Mouse (Mus musculus) hindlimb bud, embryonic 11.5 days (tissue): ENCODE data around the gene Klhdc8b.

ENCODE experiments used
- DNase-seq: peaks from one replicate; pipeline ENCODE4 v3.0.0-alpha.2; 2012; ENCODE audit warnings: low read depth, low spot score; ENCODE audit errors: extremely low spot score

Klhdc8b gene

DNA sequence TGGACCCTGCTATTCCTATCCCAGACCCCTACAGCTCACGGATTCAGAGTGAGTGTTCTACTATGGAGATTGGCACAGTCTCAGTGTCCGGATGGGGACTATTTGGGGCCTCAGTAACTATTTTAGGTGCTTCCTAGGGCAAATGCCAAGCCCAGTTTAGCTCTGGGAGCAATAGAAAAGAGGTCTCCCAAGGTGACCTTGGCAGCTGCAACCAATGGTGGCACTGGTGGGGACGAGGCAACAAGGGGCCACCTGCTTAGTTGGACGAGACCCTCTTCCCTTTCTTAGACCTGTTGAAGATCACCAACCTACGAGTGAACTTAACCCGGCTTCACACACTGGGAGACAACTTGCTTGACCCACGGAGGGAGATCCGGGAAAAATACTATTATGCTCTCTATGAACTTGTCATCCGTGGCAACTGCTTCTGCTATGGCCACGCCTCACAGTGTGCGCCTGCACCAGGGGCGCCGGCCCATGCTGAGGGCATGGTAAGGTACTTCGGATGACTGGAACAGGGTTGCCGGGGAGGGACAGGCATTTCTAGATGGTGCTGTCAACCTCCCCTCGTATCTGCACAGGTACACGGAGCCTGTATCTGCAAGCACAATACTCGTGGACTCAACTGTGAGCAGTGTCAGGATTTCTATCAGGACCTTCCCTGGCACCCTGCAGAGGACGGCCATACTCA, 20.3 kb upstream of the Klhdc8b start:
- DNase-seq = no peak

DNA sequence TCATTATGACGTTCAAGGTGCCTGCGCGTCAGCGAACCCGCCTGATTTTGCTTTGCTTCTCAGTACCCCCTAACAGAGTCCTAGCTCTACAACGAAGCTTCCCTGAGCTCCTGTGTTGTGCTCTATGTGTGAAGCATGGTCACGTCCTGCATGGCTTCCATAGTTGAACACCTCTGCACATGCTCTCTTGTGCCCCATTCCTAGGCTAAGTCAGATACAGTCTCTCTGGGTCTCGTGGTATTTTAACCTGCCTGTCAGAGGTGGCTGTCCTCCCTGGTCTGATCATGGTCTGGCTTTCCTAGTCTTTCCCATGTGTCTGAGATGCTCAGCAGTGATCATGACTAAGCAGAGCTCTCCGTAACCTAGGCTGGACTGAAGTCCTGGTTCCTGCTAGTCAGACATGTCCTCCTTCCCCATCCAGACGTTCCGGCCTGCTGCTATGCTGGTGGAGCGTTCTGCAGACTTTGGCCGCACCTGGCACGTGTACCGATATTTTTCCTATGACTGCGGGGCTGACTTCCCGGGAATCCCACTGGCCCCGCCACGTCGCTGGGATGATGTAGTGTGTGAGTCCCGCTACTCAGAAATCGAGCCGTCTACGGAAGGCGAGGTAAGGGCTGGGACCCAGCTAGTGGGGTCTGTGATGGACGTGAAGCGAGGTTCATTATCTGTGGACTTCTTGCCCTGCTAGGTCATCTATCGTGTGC, 19.6 kb upstream of the Klhdc8b start:
- DNase-seq = no peak

- DNase-seq = peak; percentile 89
Measured at GRCm38 (mm10) chr9:108479721-108480351, 18.5 kb upstream of the Klhdc8b start, which contains the start of gene Lamb2. Gene Lamb2, plus strand, starts transcription at chr9:108479736.

DNA sequence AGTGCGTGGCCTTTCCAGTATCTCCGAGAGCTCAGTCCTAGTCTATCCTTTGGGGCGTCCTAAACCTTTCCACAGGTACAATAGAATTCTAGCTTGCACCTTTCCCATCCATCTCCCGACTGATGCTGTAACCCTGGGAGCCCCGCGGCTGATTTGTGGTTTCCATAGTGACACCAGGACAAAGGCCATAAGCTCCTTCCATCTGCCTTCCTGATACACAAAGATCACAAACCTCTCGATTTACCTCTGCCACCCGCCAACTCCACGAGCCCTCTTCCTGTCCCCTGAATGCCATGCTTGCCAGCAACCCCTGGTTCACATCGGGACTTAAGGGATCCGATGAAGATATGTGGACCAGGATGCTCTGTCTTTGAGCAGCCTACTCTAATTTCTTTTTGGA, 17.9 kb upstream of the Klhdc8b start:
- DNase-seq = no peak

DNA sequence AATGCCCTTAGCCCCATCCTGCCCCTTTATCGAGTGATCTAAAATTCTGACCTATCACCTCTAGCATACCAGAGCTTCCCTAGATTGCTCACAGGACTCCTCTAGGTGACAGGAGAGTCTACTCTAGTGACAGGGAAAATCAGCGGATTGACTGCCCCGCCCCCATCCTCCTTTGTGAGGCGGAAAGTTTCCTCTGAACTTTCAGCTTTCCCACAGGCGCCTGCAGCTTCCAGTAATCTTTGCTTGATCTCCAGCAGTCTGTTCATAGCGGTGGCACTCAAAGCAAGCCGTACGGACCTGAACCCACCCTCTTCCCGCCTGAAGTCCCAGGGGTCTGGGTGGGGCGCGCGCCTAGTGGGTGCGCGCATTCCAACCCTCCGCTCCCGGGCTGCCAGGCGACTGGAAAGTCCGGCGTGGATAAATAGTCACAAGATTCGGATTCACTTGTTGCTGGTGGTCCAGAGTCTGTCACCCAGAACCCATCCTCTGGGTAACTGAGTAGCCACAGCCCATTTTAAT, 17.3 kb upstream of the Klhdc8b start:
- DNase-seq = peak; percentile 68

DNA sequence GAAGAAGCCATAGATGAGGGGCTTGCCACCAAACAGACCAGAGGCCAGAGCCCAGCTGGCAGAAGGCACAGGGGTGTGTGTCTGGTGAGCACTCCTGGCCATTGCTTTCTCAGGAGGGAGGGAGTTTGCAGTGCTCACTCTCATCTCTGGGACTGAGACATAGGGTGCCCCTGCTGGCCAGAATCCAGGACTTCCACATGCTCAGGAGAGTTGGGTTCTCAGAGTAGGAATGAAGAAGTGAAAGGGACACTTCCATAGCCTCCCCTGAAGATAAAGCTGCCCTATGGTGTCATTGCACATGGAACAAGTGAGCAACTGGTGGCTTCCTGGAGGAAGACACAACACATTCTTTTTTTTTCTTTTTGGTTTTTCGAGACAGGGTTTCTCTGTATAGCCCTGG, 13.1 kb upstream of the Klhdc8b start:
- no peak for DNase-seq

GRCm38 (mm10) chr9:108469845-108470244, 8.5 kb upstream of the Klhdc8b start:
- no peak for DNase-seq

GRCm38 (mm10) chr9:108469430-108469829, 8.0 kb upstream of the Klhdc8b start:
- DNase-seq = no peak

DNA sequence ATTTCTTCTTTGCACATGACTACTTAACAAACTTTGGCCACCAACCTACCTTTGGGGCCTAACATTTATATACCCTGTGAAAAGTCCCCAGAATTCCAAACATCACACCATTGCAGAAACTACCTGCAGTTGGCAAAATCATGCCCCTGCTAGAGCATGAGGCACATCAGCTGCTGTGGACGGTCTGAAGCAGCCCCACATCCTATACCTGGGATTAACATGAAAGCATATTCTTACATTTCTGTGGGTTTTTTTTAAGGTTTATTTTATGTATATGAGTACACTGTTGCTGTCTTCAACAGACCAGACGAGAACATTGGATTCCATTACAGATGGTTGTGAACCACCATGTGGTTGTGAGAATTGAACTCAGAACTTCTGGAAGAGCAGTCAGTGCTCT, 4.8 kb upstream of the Klhdc8b start:
- no peak for DNase-seq

- no peak for DNase-seq
Measured at GRCm38 (mm10) chr9:108463713-108464112, 2.3 kb upstream of the Klhdc8b start.

DNA sequence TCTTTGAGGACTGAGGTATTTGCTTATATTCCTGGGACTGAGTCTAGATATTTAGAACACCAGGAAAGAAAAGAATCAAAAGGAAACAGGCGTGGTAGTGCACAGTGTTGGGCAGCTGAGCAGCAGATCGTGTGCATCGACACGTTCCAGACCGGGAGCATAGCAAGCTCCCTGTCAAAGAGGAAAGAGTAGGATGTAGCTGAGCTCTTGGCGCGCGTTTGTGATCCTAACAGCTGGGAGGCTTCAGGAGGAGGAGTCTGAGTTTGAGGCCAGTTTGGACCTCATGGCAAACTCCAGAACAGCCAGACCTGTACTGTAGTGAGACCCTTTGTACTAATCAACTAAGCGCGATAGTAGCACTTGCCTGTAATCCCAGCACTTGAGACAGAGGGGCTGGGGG, 811 bp upstream of the Klhdc8b start:
- DNase-seq = no peak

- no peak for DNase-seq
Measured at GRCm38 (mm10) chr9:108461675-108462074, 294 bp upstream of the Klhdc8b start.

DNA sequence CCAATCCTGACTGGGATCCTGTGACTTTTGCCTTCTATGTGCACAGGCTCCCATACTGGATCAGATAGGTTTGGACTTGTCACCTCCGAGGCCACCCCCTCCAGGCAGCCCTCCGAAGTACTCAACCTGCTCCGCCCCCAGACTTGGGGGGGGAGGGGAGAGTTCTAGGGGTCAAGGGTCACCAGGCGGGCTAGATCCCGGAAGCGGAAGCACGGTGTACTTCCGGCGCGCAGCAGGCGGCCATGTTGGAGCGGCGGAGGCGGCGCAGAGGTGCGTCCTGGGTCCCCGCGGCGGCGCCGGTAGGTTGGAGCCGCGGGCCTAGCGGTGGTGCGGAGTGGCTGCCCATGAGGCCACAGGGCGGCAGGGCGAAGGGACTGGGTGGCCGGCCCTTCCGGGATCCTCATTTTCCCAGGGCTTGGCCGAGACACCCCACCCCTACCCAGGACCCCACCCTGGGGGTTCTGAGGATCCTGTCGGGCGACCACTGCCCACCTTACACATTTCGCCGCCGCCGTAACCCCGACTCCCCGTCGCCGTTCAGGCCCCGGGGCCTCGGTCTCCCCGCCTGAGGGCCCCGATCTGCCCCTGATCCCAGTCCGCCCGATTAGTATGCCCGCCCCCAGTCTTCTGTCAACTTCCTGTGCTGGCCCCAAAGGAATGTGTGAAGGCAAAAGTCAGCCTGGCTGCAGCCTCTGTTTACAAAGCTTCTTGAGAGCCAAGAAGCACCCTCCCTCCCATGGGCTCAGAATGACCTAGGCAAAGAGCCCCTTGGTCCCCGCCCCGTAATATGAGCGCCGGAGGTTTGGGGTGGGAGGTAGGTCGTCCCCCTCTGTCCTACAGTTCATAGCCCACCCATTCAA, 832 bp downstream of the Klhdc8b start, which contains the start of gene Ccdc71:
Gene Ccdc71 (plus strand): TSS at position 209 of the 860 bp plus-strand sequence.
- DNase-seq = peak; percentile 58

- no peak for DNase-seq
Measured at GRCm38 (mm10) chr9:108459939-108460318, 1.5 kb downstream of the Klhdc8b start.

DNA sequence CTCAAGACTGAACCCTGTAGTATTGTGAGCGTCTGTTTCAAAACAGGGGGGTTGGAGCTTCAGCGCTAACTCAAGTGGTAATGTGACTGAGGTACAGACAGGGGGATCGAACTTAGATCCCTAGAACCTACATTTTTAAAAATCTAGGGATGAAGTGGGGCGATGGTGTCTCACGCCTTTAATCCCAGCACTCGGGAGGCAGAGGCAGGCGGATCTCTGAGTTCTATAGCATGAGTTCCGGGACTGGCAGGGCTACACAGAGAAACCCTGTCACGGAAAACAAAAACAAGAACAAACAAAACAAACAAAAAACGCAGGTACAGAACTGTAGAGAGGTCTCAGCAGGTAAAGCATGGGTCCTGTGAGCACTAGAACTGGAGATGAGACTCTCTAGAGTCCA, 4.4 kb downstream of the Klhdc8b start:
- no peak for DNase-seq

DNA sequence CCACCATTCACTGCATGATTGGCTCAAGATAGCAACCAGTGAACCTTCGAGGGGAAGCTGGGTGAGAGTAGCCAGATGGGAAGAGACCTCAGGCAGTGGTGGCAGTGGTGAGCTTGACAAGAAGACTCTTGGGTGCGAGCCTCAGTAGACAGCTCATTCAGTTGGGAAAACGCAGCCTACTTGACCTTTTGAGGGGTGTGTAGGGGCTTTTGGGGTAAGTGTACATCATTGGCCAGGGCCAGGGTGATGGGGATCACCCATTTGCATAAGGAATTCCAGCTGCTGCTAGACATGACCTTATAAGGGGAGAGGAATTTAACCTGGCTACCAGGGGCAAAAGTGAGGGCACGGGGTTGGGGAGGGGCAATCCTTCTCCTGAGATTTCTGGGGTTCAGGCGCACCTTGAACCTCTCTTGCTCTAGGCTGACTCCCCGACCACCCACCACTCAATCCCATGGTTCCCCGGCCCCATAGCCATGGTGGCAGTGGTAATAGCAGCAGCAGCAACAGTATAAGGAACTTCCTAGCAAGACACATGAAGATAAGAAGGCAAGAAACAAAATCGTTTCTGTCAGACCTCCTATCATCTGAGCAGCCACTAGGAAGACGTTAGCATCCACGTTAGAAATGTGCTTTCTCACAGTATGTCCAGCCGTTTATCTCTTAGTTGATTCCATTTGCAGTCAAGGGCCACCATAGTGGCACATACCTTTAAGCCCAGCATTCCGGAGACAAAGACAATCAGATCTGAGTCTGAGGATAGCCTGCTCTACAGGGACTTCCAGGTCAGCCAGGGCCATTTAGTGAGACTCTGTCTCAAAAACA, 5.4 kb downstream of the Klhdc8b start:
- DNase-seq = no peak

- DNase-seq = no peak
Measured at GRCm38 (mm10) chr9:108454429-108454828, 7.0 kb downstream of the Klhdc8b start.

DNA sequence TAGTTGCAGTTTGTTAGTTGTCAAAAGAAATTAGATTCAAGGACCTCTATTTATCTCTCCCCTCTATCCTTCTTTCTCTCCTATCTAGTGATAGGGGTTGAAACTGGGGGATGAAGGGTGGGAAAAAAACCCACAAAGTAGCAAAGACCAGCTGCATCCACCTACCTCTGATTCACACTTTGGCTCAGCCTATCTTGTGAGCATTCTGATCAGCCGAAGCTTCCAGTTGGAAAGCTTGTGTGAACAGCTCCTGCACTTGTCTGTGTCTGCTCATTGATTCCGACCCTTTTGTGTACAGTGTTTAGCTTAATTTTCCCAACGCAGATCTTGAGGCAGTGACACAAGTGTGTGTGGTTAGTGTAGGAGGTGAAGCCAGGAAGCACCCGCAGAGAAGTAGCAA, 7.9 kb downstream of the Klhdc8b start:
- DNase-seq = no peak

GRCm38 (mm10) chr9:108452911-108453310, 8.5 kb downstream of the Klhdc8b start:
- no peak for DNase-seq

GRCm38 (mm10) chr9:108452291-108452906, 9.0 kb downstream of the Klhdc8b start:
- DNase-seq = peak; percentile 66
